Mouse (Mus musculus) kidney, adult 2 months (tissue): ENCODE measurements around the gene Tmem81. TPM values are rescaled to one million over a fixed set of nuclear protein-coding genes. Genes with fewer than 3 reads are reported as not detected.

ENCODE experiments used
- DNase-seq: peaks from one replicate; pipeline ENCODE4 v3.0.0; 2021
- H3K27ac ChIP-seq: fragments of 200-500 bp; 2 replicates; pipeline ENCODE4 v1.5.1; 2012; ENCODE audit warnings: low read depth, low read length, control low read depth, inconsistent platforms; ENCODE audit not compliant: insufficient read depth
- H3K27me3 ChIP-seq: fragments of 200-500 bp; replicated peaks from 2 replicates; pipeline ENCODE4 v1.6.1; 2012; ENCODE audit warnings: mild to moderate bottlenecking, moderate library complexity, low read length, inconsistent platforms; ENCODE audit not compliant: control insufficient read depth, insufficient read depth
- H3K36me3 ChIP-seq: fragments of 200-500 bp; 2 replicates; pipeline ENCODE4 v1.6.1; 2012; ENCODE audit warnings: mild to moderate bottlenecking, moderate library complexity, low read length, inconsistent platforms; ENCODE audit not compliant: control insufficient read depth, insufficient read depth
- H3K4me1 ChIP-seq: fragments of 200-500 bp; 2 replicates; pipeline ENCODE4 v1.6.1; 2011; ENCODE audit warnings: low read length; ENCODE audit not compliant: control insufficient read depth, insufficient read depth
- H3K4me3 ChIP-seq: fragments of 200-500 bp; 2 replicates; pipeline ENCODE4 v1.5.1; 2011; ENCODE audit warnings: mild to moderate bottlenecking, low read depth, low read length, control low read depth; ENCODE audit not compliant: insufficient read depth
- CTCF ChIP-seq: fragments of 200-500 bp; conservative IDR thresholded peaks from 2 replicates; pipeline ENCODE4 v1.5.1; 2011; ENCODE audit warnings: low read depth, mild to moderate bottlenecking, control low read depth, low read length, moderate library complexity, mixed read lengths; ENCODE audit not compliant: insufficient read depth, insufficient read length
- POLR2A ChIP-seq: fragments of 200-500 bp; IDR thresholded peaks from one replicate; pipeline ENCODE4 v1.6.1; 2011; ENCODE audit warnings: low read depth, low read length, control low read depth
- WGBS: fragments of 180-500 bp; shearing (Covaris S2); methylation state at CpG from one replicate; pipeline ENCODE4 v1.1.7; 2018; 5-methylcytosine and 5-hydroxymethylcytosine counted together
- polyA plus RNA-seq: library from polyadenylated mRNA; depleted of rRNA; stranded (reverse); fragments of >200 nt; gene quantifications from 2 replicates; pipeline ENCODE4 v1.2.3, GENCODE M21; 2012

The Tmem81 gene
- polyA plus RNA-seq, 1 experiment = 2.0 TPM

DNA sequence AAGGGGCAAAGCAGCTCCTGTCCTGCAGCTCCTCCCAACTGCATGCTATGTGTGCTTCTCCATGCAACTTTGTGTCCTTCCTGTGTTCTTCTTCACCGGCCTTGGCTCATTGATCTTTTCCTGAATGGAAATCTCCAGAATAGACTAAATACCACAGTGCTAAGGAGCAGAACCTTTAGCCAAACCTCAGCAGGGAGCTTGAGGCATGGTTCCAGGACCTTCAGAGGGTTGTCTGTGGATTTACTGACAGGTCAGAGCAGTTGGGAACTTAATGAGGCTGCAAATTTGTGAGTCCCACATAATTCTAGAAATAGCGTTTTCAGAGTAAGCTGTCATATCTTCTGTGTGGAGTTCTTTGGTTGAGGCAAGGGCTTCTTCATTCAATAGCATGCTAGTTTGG, 5.5 kb upstream of the Tmem81 start:
- Histone ChIP-seq H3K4me3 (no peak overlapping the region), H3K27ac (no peak overlapping the region), H3K36me3 (peaks cover 15% of the 10 kb centered on the region), H3K4me1 (no peaks in the 10 kb centered on the region), H3K27me3 (no peaks in the 10 kb centered on the region)
- DNase-seq = no peak
- TF ChIP-seq CTCF (no peak), POLR2A (no peak)
- 86% methylated on average over 2 of the region's 2 CpGs for WGBS

GRCm38 (mm10) chr1:132505155-132505554, 875 bp upstream of the Tmem81 start:
- WGBS = 88% methylated on average over 5 of the region's 5 CpGs
- TF ChIP-seq CTCF (no peak), POLR2A (no peak)
- H3K4me3 ChIP-seq = no peak overlapping the region
- peaks cover 7% of the 10 kb centered on the region for H3K36me3 ChIP-seq
- no peak overlapping the region for H3K27ac ChIP-seq
- DNase-seq = no peak
- H3K27me3 ChIP-seq = no peaks in the 10 kb centered on the region
- no peaks in the 10 kb centered on the region for H3K4me1 ChIP-seq

- H3K36me3 ChIP-seq = peaks cover 5% of the 10 kb centered on the region; the same call in 1 of the 2 replicates
- no peak for DNase-seq
Observed at GRCm38 (mm10) chr1:132506656-132507055, 626 bp downstream of the Tmem81 start.

GRCm38 (mm10) chr1:132509771-132510170, 3.7 kb downstream of the Tmem81 start:
- Histone ChIP-seq H3K27ac (no peak overlapping the region), H3K4me3 (no peak overlapping the region), H3K4me1 (no peaks in the 10 kb centered on the region), H3K36me3 (peaks cover 2% of the 10 kb centered on the region; the same call in 1 of the 2 replicates), H3K27me3 (no peaks in the 10 kb centered on the region)
- 87% methylated on average over 5 of the region's 5 CpGs for WGBS
- TF ChIP-seq POLR2A = no peak
- TF ChIP-seq CTCF = no peak
- no peak for DNase-seq

More at GRCm38 (mm10) chr1:132506656-132507055, 626 bp downstream of the Tmem81 start:
- Histone ChIP-seq H3K27me3 (no peaks in the 10 kb centered on the region), H3K4me1 (no peaks in the 10 kb centered on the region), H3K27ac (no peak overlapping the region), H3K4me3 (no peak overlapping the region)
- 92% methylated on average over 7 of the region's 7 CpGs for WGBS
- TF ChIP-seq CTCF (no peak), POLR2A (no peak)

DNA sequence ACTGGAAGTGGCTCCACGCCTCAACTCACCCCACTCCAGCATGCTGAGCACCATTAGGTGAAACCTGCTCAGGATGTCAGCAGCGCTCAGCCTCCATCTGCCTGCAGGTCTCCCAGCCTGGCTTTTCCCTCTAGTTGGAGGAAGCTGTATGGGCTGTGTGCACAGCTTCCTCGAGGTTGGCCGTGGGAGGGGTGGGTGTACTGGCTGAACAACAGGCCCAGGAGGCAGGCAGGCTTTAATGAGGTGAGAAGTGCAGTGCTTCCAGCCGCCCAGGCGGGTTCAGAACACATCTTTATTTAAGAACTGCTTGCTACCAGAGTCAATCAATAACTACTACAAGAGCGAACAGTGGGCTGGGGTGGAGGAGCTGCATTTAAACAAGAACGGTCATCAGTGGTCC, 5.5 kb downstream of the Tmem81 start:
- Histone ChIP-seq H3K27ac (no peak overlapping the region), H3K36me3 (no peaks in the 10 kb centered on the region), H3K4me3 (no peak overlapping the region), H3K4me1 (no peaks in the 10 kb centered on the region), H3K27me3 (no peaks in the 10 kb centered on the region)
- TF ChIP-seq CTCF (no peak), POLR2A (no peak)
- no peak for DNase-seq
- 23% methylated on average over 8 of the region's 8 CpGs for WGBS

DNA sequence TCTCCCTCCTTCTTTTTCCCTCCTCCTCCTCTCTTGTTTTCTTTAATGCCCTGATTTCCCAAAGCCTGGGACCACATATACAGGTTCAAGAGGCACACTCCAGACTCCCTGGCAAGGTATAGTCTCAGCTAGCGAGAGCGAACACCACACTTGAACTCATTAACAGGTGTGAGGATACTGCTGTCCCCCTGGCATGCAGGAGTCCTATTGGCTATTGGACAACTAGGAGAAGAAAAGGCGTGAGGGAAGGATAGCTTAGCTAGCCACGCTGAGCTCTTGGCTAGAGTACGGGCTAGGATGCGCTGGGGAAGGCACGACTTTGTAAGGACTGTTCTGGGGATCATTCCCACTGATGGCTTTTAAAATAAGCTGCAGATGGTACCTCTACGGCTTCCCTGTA, 6.1 kb downstream of the Tmem81 start:
- H3K27me3 ChIP-seq = no peaks in the 10 kb centered on the region
- H3K27ac ChIP-seq = no peak overlapping the region
- no peaks in the 10 kb centered on the region for H3K4me1 ChIP-seq
- TF ChIP-seq CTCF = no peak
- TF ChIP-seq POLR2A = no peak
- no peak for DNase-seq
- H3K4me3 ChIP-seq = no peak overlapping the region
- no peaks in the 10 kb centered on the region for H3K36me3 ChIP-seq
- WGBS = 79% methylated on average over 8 of the region's 8 CpGs

DNA sequence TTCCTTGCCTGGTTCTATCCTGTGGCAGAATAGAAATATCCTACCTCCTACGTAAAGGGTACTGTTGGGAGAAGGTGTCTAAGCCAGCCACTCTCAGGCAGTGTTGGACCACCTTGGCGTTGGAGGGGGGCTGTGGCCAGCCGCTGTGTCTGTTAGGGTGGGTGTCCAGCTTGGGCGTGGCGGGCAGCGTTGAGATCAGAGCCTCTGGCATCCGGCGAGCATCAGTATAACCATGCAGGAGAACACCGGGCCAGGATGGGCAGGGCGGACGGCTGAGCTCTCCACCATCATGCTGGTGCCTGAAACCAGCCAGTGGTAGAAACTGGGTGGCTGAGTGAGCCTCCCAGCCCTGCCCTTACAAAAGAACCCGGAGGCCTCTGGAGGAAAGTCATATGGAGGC, 9.3 kb downstream of the Tmem81 start:
- H3K27me3 ChIP-seq = no peaks in the 10 kb centered on the region
- DNase-seq = no peak
- 0 out of 2 replicates have a peak, but pooled peaks cover 2% of the 10 kb centered on the region for H3K4me1 ChIP-seq
- 93% methylated on average over 12 of the region's 12 CpGs for WGBS
- no peaks in the 10 kb centered on the region for H3K36me3 ChIP-seq
- TF ChIP-seq POLR2A = no peak
- TF ChIP-seq CTCF = no peak
- H3K4me3 ChIP-seq = no peak overlapping the region
- H3K27ac ChIP-seq = no peak overlapping the region

- Histone ChIP-seq H3K4me3 (no peak overlapping the region), H3K27me3 (no peaks in the 10 kb centered on the region), H3K4me1 (0 out of 2 replicates have a peak, but pooled peaks cover 2% of the 10 kb centered on the region), H3K27ac (no peak overlapping the region), H3K36me3 (no peaks in the 10 kb centered on the region)
- no peak for TF ChIP-seq POLR2A
- TF ChIP-seq CTCF = no peak
- 92% methylated on average over 11 of the region's 11 CpGs for whole genome bisulfite sequencing
- DNase-seq = no peak
Observed at GRCm38 (mm10) chr1:132516776-132517175, 10.7 kb downstream of the Tmem81 start.
